Mouse (Mus musculus) olfactory bulb, adult 2 months (tissue): ENCODE data around the gene Casc1.

Source experiments
- CTCF ChIP-seq: fragments of 200-500 bp; IDR thresholded peaks from 2 replicates; pipeline ENCODE4 v1.5.1; 2012; ENCODE audit warnings: low read depth, mild to moderate bottlenecking, low read length, moderate library complexity; ENCODE audit not compliant: insufficient read depth
- POLR2A ChIP-seq: fragments of 200-500 bp; IDR thresholded peaks from 2 replicates; pipeline ENCODE4 v1.6.1; 2012; ENCODE audit warnings: mild to moderate bottlenecking, low read depth, low read length, moderate library complexity; ENCODE audit not compliant: insufficient read depth

- TF ChIP-seq POLR2A (no peak), CTCF (no peak)
These were observed 24.6 kb upstream of the Casc1 start for GRCm38 (mm10) chr6:145235367-145235766.
